Mouse (Mus musculus) hindbrain, embryonic 13.5 days (tissue): ENCODE measurements around the gene Stab2. TPM values are rescaled to one million over a fixed set of nuclear protein-coding genes. Genes with fewer than 3 reads are reported as not detected.

Experiments used
- ATAC-seq: fragments of 200-750 bp; cut with Nextera tagmentation; 2 replicates; pipeline ENCODE4 v1.8.0; 2017; ENCODE audit warnings: moderate TSS enrichment; ENCODE audit not compliant: low FRiP score
- H3K27ac ChIP-seq: fragments of 300-500 bp; sonication (generic); 2 replicates; pipeline ENCODE4 v1.5.1; 2015; ENCODE audit warnings: inconsistent platforms, mild to moderate bottlenecking, moderate library complexity
- H3K27me3 ChIP-seq: fragments of 300-500 bp; sonication (generic); 2 replicates; pipeline ENCODE4 v1.6.1; 2015; ENCODE audit warnings: mild to moderate bottlenecking, inconsistent platforms
- H3K36me3 ChIP-seq: fragments of 300-500 bp; sonication (generic); 2 replicates; pipeline ENCODE4 v1.6.1; 2015; ENCODE audit warnings: mild to moderate bottlenecking, inconsistent platforms
- H3K4me1 ChIP-seq: fragments of 300-500 bp; sonication (generic); replicated peaks from 2 replicates; pipeline ENCODE4 v1.6.1; 2015; ENCODE audit warnings: inconsistent platforms
- H3K4me2 ChIP-seq: fragments of 300-500 bp; sonication (generic); 2 replicates; pipeline ENCODE4 v1.6.1; 2015; ENCODE audit warnings: inconsistent platforms, mild to moderate bottlenecking, moderate library complexity
- H3K4me3 ChIP-seq: fragments of 300-500 bp; sonication (generic); 2 replicates; pipeline ENCODE4 v1.5.1; 2015; ENCODE audit warnings: mild to moderate bottlenecking, inconsistent platforms
- H3K9ac ChIP-seq: fragments of 300-500 bp; sonication (generic); 2 replicates; pipeline ENCODE4 v1.6.1; 2015; ENCODE audit warnings: mild to moderate bottlenecking, inconsistent platforms
- H3K9me3 ChIP-seq: fragments of 300-500 bp; sonication (generic); 2 replicates; pipeline ENCODE4 v1.6.1; 2016; ENCODE audit warnings: inconsistent platforms
- WGBS: fragments of 180-500 bp; shearing (Covaris S2); methylation state at CpG from one replicate; pipeline ENCODE4 v1.1.7; 2015; 5-methylcytosine and 5-hydroxymethylcytosine counted together
- polyA plus RNA-seq: library from polyadenylated mRNA; unstranded; fragments of >200 nt; fragmentation: Nextera tagmentation; extraction: Ambion mirVana; gene quantifications from 2 replicates; pipeline ENCODE4 v1.2.1, GENCODE M21; 2015

Stab2 gene
- polyA plus RNA-seq, 1 experiment from 2014 or later = 0.06 TPM

- H3K4me3 ChIP-seq = no peak overlapping the region
- H3K27ac ChIP-seq = no peak overlapping the region
- peaks cover 4% of the 10 kb centered on the region; the same call in 1 of the 2 replicates for H3K27me3 ChIP-seq
- WGBS = 88% methylated on average over 5 of the region's 5 CpGs
- no peaks in the 10 kb centered on the region for H3K9me3 ChIP-seq
- peaks cover 9% of the 10 kb centered on the region; the same call in 1 of the 2 replicates for H3K4me1 ChIP-seq
- no peak for ATAC-seq
- no peak overlapping the region for H3K9ac ChIP-seq
- no peak overlapping the region for H3K4me2 ChIP-seq
- no peaks in the 10 kb centered on the region for H3K36me3 ChIP-seq
Observed at GRCm38 (mm10) chr10:86976001-86976726, 31.7 kb downstream of the Stab2 start.

- peaks cover 9% of the 10 kb centered on the region; the same call in 1 of the 2 replicates for H3K4me1 ChIP-seq
- peaks cover 4% of the 10 kb centered on the region; the same call in 1 of the 2 replicates for H3K27me3 ChIP-seq
- H3K36me3 ChIP-seq = no peaks in the 10 kb centered on the region
- no peak for ATAC-seq
- H3K27ac ChIP-seq = no peak overlapping the region
- H3K4me3 ChIP-seq = no peak overlapping the region
- no peaks in the 10 kb centered on the region for H3K9me3 ChIP-seq
- no peak overlapping the region for H3K9ac ChIP-seq
- no peak overlapping the region for H3K4me2 ChIP-seq
- WGBS = 88% methylated on average over 5 of the region's 5 CpGs
Observed at GRCm38 (mm10) chr10:86973276-86973675, 34.5 kb downstream of the Stab2 start.

GRCm38 (mm10) chr10:86972503-86972826 lies 35.4 kb downstream of the Stab2 start:
- no peaks in the 10 kb centered on the region for H3K36me3 ChIP-seq
- H3K4me1 ChIP-seq = peaks cover 9% of the 10 kb centered on the region; the same call in 1 of the 2 replicates
- WGBS = 21% methylated on average over 7 of the region's 7 CpGs
- peak overlapping the region; percentile 53 for H3K4me2 ChIP-seq
- ATAC-seq = peak; percentile 75
- no peaks in the 10 kb centered on the region for H3K9me3 ChIP-seq
- H3K4me3 ChIP-seq = peak overlapping the region; percentile 26
- peak overlapping the region; percentile 44; the same call in 1 of the 2 replicates for H3K9ac ChIP-seq
- H3K27ac ChIP-seq = no peak overlapping the region
- peaks cover 4% of the 10 kb centered on the region; the same call in 1 of the 2 replicates for H3K27me3 ChIP-seq

- no peak overlapping the region for H3K27ac ChIP-seq
- ATAC-seq = peak; percentile 79
- peaks cover 4% of the 10 kb centered on the region; the same call in 1 of the 2 replicates for H3K27me3 ChIP-seq
- H3K4me2 ChIP-seq = peak overlapping the region; percentile 53
- peaks cover 9% of the 10 kb centered on the region; the same call in 1 of the 2 replicates for H3K4me1 ChIP-seq
- peak overlapping the region; percentile 26 for H3K4me3 ChIP-seq
- no peaks in the 10 kb centered on the region for H3K36me3 ChIP-seq
- peak overlapping the region; percentile 44; the same call in 1 of the 2 replicates for H3K9ac ChIP-seq
- no peaks in the 10 kb centered on the region for H3K9me3 ChIP-seq
- WGBS = 21% methylated on average over 13 of the region's 13 CpGs
Observed at GRCm38 (mm10) chr10:86971680-86972502, 35.9 kb downstream of the Stab2 start.

- no peak overlapping the region for H3K4me2 ChIP-seq
- no peak overlapping the region for H3K27ac ChIP-seq
- no peak for ATAC-seq
- H3K27me3 ChIP-seq = peaks cover 4% of the 10 kb centered on the region; the same call in 1 of the 2 replicates
- no peaks in the 10 kb centered on the region for H3K36me3 ChIP-seq
- no peak overlapping the region for H3K9ac ChIP-seq
- no peak overlapping the region for H3K4me3 ChIP-seq
- H3K4me1 ChIP-seq = peaks cover 9% of the 10 kb centered on the region; the same call in 1 of the 2 replicates
- 84% methylated on average over 6 of the region's 6 CpGs for WGBS
- H3K9me3 ChIP-seq = no peaks in the 10 kb centered on the region
Observed at GRCm38 (mm10) chr10:86969346-86969745, 38.5 kb downstream of the Stab2 start.

- ATAC-seq = no peak
- Histone ChIP-seq H3K36me3 (no peaks in the 10 kb centered on the region), H3K4me2 (no peak overlapping the region), H3K9me3 (no peaks in the 10 kb centered on the region), H3K27ac (no peak overlapping the region), H3K4me1 (no peaks in the 10 kb centered on the region), H3K27me3 (no peaks in the 10 kb centered on the region), H3K9ac (no peak overlapping the region), H3K4me3 (no peak overlapping the region)
- 76% methylated on average over 11 of the region's 11 CpGs for WGBS
Observed at GRCm38 (mm10) chr10:86961542-86962466, 46.0 kb downstream of the Stab2 start.

- Histone ChIP-seq H3K27ac (no peak overlapping the region), H3K9ac (no peak overlapping the region), H3K4me1 (no peaks in the 10 kb centered on the region), H3K4me3 (no peak overlapping the region), H3K9me3 (no peaks in the 10 kb centered on the region), H3K4me2 (no peak overlapping the region), H3K36me3 (no peaks in the 10 kb centered on the region), H3K27me3 (no peaks in the 10 kb centered on the region)
- whole genome bisulfite sequencing = 93% methylated on average over 3 of the region's 3 CpGs
- no peak for ATAC-seq
Observed at GRCm38 (mm10) chr10:86955299-86955698, 52.5 kb downstream of the Stab2 start.

- WGBS = 65% methylated on average over 1 of the region's 1 CpGs
- H3K27me3 ChIP-seq = no peaks in the 10 kb centered on the region
- H3K4me2 ChIP-seq = no peak overlapping the region
- H3K9me3 ChIP-seq = no peaks in the 10 kb centered on the region
- H3K27ac ChIP-seq = no peak overlapping the region
- ATAC-seq = no peak
- H3K4me1 ChIP-seq = no peaks in the 10 kb centered on the region
- no peak overlapping the region for H3K4me3 ChIP-seq
- H3K9ac ChIP-seq = no peak overlapping the region
- H3K36me3 ChIP-seq = no peaks in the 10 kb centered on the region
Observed at GRCm38 (mm10) chr10:86952696-86953095, 55.1 kb downstream of the Stab2 start.

- Histone ChIP-seq H3K4me1 (no peaks in the 10 kb centered on the region), H3K36me3 (no peaks in the 10 kb centered on the region), H3K9me3 (no peaks in the 10 kb centered on the region), H3K27ac (no peak overlapping the region), H3K9ac (no peak overlapping the region), H3K27me3 (no peaks in the 10 kb centered on the region), H3K4me3 (no peak overlapping the region), H3K4me2 (no peak overlapping the region)
- 92% methylated on average over 4 of the region's 4 CpGs for WGBS
- ATAC-seq = no peak
Observed at GRCm38 (mm10) chr10:86950806-86951205, 57.0 kb downstream of the Stab2 start.

GRCm38 (mm10) chr10:86949886-86950285 lies 57.9 kb downstream of the Stab2 start:
- Histone ChIP-seq H3K27me3 (no peaks in the 10 kb centered on the region), H3K27ac (no peak overlapping the region), H3K9ac (no peak overlapping the region), H3K9me3 (no peaks in the 10 kb centered on the region), H3K4me1 (no peaks in the 10 kb centered on the region), H3K36me3 (no peaks in the 10 kb centered on the region), H3K4me2 (no peak overlapping the region), H3K4me3 (no peak overlapping the region)
- no peak for ATAC-seq
- WGBS = 88% methylated on average over 4 of the region's 4 CpGs

GRCm38 (mm10) chr10:86947541-86947940 lies 60.3 kb downstream of the Stab2 start:
- Histone ChIP-seq H3K9ac (no peak overlapping the region), H3K9me3 (no peaks in the 10 kb centered on the region), H3K4me1 (no peaks in the 10 kb centered on the region), H3K27me3 (no peaks in the 10 kb centered on the region), H3K4me2 (no peak overlapping the region), H3K36me3 (no peaks in the 10 kb centered on the region), H3K27ac (no peak overlapping the region), H3K4me3 (no peak overlapping the region)
- no peak for ATAC-seq
- 64% methylated on average over 2 of the region's 2 CpGs for WGBS

GRCm38 (mm10) chr10:86940591-86940990 lies 67.2 kb downstream of the Stab2 start:
- H3K27me3 ChIP-seq = no peaks in the 10 kb centered on the region
- WGBS = 94% methylated on average over 4 of the region's 4 CpGs
- H3K36me3 ChIP-seq = no peaks in the 10 kb centered on the region

More at GRCm38 (mm10) chr10:86940591-86940990, 67.2 kb downstream of the Stab2 start:
- Histone ChIP-seq H3K4me1 (no peaks in the 10 kb centered on the region), H3K9me3 (no peaks in the 10 kb centered on the region), H3K9ac (no peak overlapping the region), H3K27ac (no peak overlapping the region), H3K4me3 (no peak overlapping the region), H3K4me2 (no peak overlapping the region)
- no peak for ATAC-seq
